Mouse (Mus musculus) heart, postnatal 0 days (tissue): ENCODE results near the gene Msh2.

Experiments
- CTCF ChIP-seq: IDR thresholded peaks from 2 replicates; pipeline ENCODE4 v1.5.1; 2016; ENCODE audit warnings: antibody characterized with exemption, control low read depth, low read depth
- EP300 ChIP-seq: IDR thresholded peaks from 2 replicates; pipeline ENCODE4 v1.6.1; 2016; ENCODE audit warnings: antibody characterized with exemption, low read depth

DNA sequence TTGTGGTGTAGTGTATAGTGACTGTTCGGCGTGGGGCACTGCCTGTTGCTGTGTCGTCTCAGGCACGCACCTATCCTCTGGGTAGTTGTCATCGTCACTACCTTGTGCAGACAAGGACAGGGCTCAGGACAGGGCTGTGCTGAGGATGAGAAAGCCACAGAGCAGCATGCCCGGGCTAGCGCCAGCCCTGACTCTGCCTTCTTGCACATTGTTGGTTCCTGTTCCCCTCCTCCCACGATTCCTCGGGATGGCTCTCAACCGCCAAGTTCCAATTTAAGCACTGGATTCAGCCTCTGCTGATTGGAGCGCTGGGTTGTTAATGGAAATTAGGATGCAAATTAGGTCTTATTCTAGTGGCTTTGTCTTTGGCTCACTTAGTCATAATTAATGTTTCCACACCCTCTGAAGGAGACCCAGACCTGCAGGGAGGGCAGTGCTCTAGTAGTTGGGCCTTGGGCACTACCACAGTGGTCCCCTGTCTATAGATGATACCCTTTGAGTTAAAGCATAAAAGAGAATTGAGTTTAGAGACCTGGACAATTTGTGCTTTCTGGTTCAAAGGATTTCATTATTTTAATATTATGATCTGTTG is 23.8 kb downstream of the Msh2 start:
- TF ChIP-seq CTCF (no peak), EP300 (no peak)
